Mouse (Mus musculus) midbrain, embryonic 12.5 days (tissue): ENCODE results near the gene Ccdc90b. TPM values are rescaled to one million over a fixed set of nuclear protein-coding genes. Genes with fewer than 3 reads are reported as not detected.
A peak's percentile ranks its signal among the peaks of the same experiment; 100 is the strongest.

Experiments
- ATAC-seq: fragments of 200-750 bp; cut with Nextera tagmentation; 2 replicates; pipeline ENCODE4 v1.8.0; 2017; ENCODE audit warnings: low read depth, moderate TSS enrichment, moderate library complexity; ENCODE audit not compliant: low FRiP score
- H3K27ac ChIP-seq: fragments of 300-500 bp; sonication (generic); replicated peaks from 2 replicates; pipeline ENCODE4 v1.5.1; 2016; ENCODE audit warnings: mild to moderate bottlenecking
- H3K27me3 ChIP-seq: fragments of 300-500 bp; sonication (generic); 2 replicates; pipeline ENCODE4 v1.6.1; 2016; ENCODE audit warnings: mild to moderate bottlenecking
- H3K36me3 ChIP-seq: fragments of 300-500 bp; sonication (generic); 2 replicates; pipeline ENCODE4 v1.6.1; 2016
- H3K4me1 ChIP-seq: fragments of 300-500 bp; sonication (generic); 2 replicates; pipeline ENCODE4 v1.6.1; 2016
- H3K4me2 ChIP-seq: fragments of 300-500 bp; sonication (generic); replicated peaks from 2 replicates; pipeline ENCODE4 v1.6.1; 2016; ENCODE audit warnings: mild to moderate bottlenecking, moderate library complexity
- H3K4me3 ChIP-seq: fragments of 300-500 bp; sonication (generic); 2 replicates; pipeline ENCODE4 v1.5.1; 2016; ENCODE audit warnings: mild to moderate bottlenecking
- H3K9ac ChIP-seq: fragments of 300-500 bp; sonication (generic); replicated peaks from 2 replicates; pipeline ENCODE4 v1.6.1; 2016; ENCODE audit warnings: mild to moderate bottlenecking, moderate library complexity
- H3K9me3 ChIP-seq: fragments of 300-500 bp; sonication (generic); 2 replicates; pipeline ENCODE4 v1.6.1; 2016; ENCODE audit warnings: mild to moderate bottlenecking
- WGBS: fragments of 180-500 bp; shearing (Covaris S2); methylation state at CpG from one replicate; pipeline ENCODE4 v1.1.7; 2016; 5-methylcytosine and 5-hydroxymethylcytosine counted together
- polyA plus RNA-seq: library from polyadenylated mRNA; unstranded; fragments of >200 nt; fragmentation: Nextera tagmentation; extraction: Ambion mirVana; gene quantifications from 2 replicates; pipeline ENCODE4 v1.2.1, GENCODE M21; 2016

Gene Ccdc90b
- polyA plus RNA-seq: 83.8 and 84.4 TPM in 2 replicates

- H3K9me3 ChIP-seq: no peaks in the 10 kb centered on the region
- H3K4me2 ChIP-seq: peak within 1 kb of the TSS; percentile 65
- H3K4me3 ChIP-seq: peak within 1 kb of the TSS; percentile 83
- H3K27me3 ChIP-seq: no peaks in the 10 kb centered on the region
- ATAC-seq: peak; percentile 98
- under 1% methylated on average over 60 of the region's 60 CpGs for WGBS
- H3K36me3 ChIP-seq: no peaks in the 10 kb centered on the region
- H3K27ac ChIP-seq: peak within 1 kb of the TSS; percentile 92
- peaks cover 8% of the 10 kb centered on the region for H3K4me1 ChIP-seq
- H3K9ac ChIP-seq: peak within 1 kb of the TSS; percentile 76
Observed at GRCm38 (mm10) chr7:92560986-92561876, at the start of gene Ccdc90b. TSS of gene Ccdc90b (plus strand) at chr7:92561149.

GRCm38 (mm10) chr7:92520397-92520796 lies 40.6 kb upstream of the Ccdc90b start:
- no peak for ATAC-seq
- Histone ChIP-seq H3K27ac (no peak overlapping the region), H3K4me1 (no peaks in the 10 kb centered on the region), H3K36me3 (no peaks in the 10 kb centered on the region), H3K27me3 (no peaks in the 10 kb centered on the region), H3K4me3 (no peak overlapping the region), H3K9me3 (no peaks in the 10 kb centered on the region), H3K4me2 (no peak overlapping the region), H3K9ac (no peak overlapping the region)
- WGBS: 77% methylated on average over 3 of the region's 3 CpGs

- Histone ChIP-seq H3K4me1 (no peaks in the 10 kb centered on the region), H3K4me3 (no peak overlapping the region), H3K36me3 (no peaks in the 10 kb centered on the region), H3K9me3 (no peaks in the 10 kb centered on the region), H3K27me3 (no peaks in the 10 kb centered on the region), H3K27ac (no peak overlapping the region), H3K4me2 (no peak overlapping the region), H3K9ac (no peak overlapping the region)
- WGBS: 27% methylated on average over 4 of the region's 4 CpGs
- no peak for ATAC-seq
Observed at GRCm38 (mm10) chr7:92520820-92521219, 40.1 kb upstream of the Ccdc90b start.

- 84% methylated on average over 4 of the region's 4 CpGs for WGBS
- Histone ChIP-seq H3K36me3 (no peaks in the 10 kb centered on the region), H3K9ac (no peak overlapping the region), H3K27ac (no peak overlapping the region), H3K9me3 (no peaks in the 10 kb centered on the region), H3K4me1 (no peaks in the 10 kb centered on the region), H3K4me2 (no peak overlapping the region), H3K27me3 (no peaks in the 10 kb centered on the region), H3K4me3 (no peak overlapping the region)
- ATAC-seq: no peak
Observed at GRCm38 (mm10) chr7:92529245-92529644, 31.7 kb upstream of the Ccdc90b start.

GRCm38 (mm10) chr7:92532351-92533036 lies 28.5 kb upstream of the Ccdc90b start:
- ATAC-seq: peak; percentile 79
- H3K27ac ChIP-seq: peak overlapping the region; percentile 69
- no peaks in the 10 kb centered on the region for H3K4me1 ChIP-seq
- 56% methylated on average over 6 of the region's 6 CpGs for WGBS
- no peak overlapping the region for H3K4me3 ChIP-seq
- no peaks in the 10 kb centered on the region for H3K27me3 ChIP-seq
- no peaks in the 10 kb centered on the region for H3K36me3 ChIP-seq
- no peaks in the 10 kb centered on the region for H3K9me3 ChIP-seq
- H3K9ac ChIP-seq: no peak overlapping the region
- no peak overlapping the region for H3K4me2 ChIP-seq

- Histone ChIP-seq H3K4me2 (no peak overlapping the region), H3K4me1 (no peaks in the 10 kb centered on the region), H3K9ac (no peak overlapping the region), H3K27ac (no peak overlapping the region), H3K36me3 (no peaks in the 10 kb centered on the region), H3K4me3 (no peak overlapping the region), H3K27me3 (no peaks in the 10 kb centered on the region), H3K9me3 (no peaks in the 10 kb centered on the region)
- 73% methylated on average over 2 of the region's 2 CpGs for WGBS
- no peak for ATAC-seq
Observed at GRCm38 (mm10) chr7:92546763-92547162, 14.2 kb upstream of the Ccdc90b start.

- Histone ChIP-seq H3K27me3 (no peaks in the 10 kb centered on the region), H3K4me1 (no peaks in the 10 kb centered on the region), H3K27ac (no peak overlapping the region), H3K9ac (no peak overlapping the region), H3K9me3 (no peaks in the 10 kb centered on the region), H3K36me3 (no peaks in the 10 kb centered on the region), H3K4me2 (no peak overlapping the region), H3K4me3 (no peak overlapping the region)
- WGBS: 89% methylated on average over 6 of the region's 6 CpGs
- peak; percentile 41; the same call in 1 of the 2 replicates for ATAC-seq
Observed at GRCm38 (mm10) chr7:92550248-92550989, 10.5 kb upstream of the Ccdc90b start.

- ATAC-seq: peak; percentile 70
- Histone ChIP-seq H3K27ac (no peak overlapping the region), H3K27me3 (no peaks in the 10 kb centered on the region), H3K36me3 (no peaks in the 10 kb centered on the region), H3K9me3 (no peaks in the 10 kb centered on the region), H3K4me1 (no peaks in the 10 kb centered on the region), H3K9ac (no peak overlapping the region), H3K4me3 (no peak overlapping the region), H3K4me2 (no peak overlapping the region)
- WGBS: 54% methylated on average over 4 of the region's 4 CpGs
Observed at GRCm38 (mm10) chr7:92550990-92551392, 10.0 kb upstream of the Ccdc90b start.

- WGBS: 83% methylated on average over 2 of the region's 2 CpGs
- no peaks in the 10 kb centered on the region for H3K9me3 ChIP-seq
- no peak overlapping the region for H3K27ac ChIP-seq
- H3K4me1 ChIP-seq: peaks cover 8% of the 10 kb centered on the region
- H3K27me3 ChIP-seq: no peaks in the 10 kb centered on the region
- no peak overlapping the region for H3K9ac ChIP-seq
- ATAC-seq: no peak
- no peak overlapping the region for H3K4me3 ChIP-seq
- no peak overlapping the region for H3K4me2 ChIP-seq
- no peaks in the 10 kb centered on the region for H3K36me3 ChIP-seq
Observed at GRCm38 (mm10) chr7:92558744-92559143, 2.2 kb upstream of the Ccdc90b start.

GRCm38 (mm10) chr7:92566775-92567174 lies 5.8 kb downstream of the Ccdc90b start:
- Histone ChIP-seq H3K36me3 (peaks cover 12% of the 10 kb centered on the region), H3K9me3 (no peaks in the 10 kb centered on the region), H3K4me2 (no peak overlapping the region), H3K9ac (no peak overlapping the region), H3K27me3 (no peaks in the 10 kb centered on the region), H3K4me3 (no peak overlapping the region), H3K27ac (no peak overlapping the region), H3K4me1 (peaks cover 5% of the 10 kb centered on the region)
- 100% methylated on average over 1 of the region's 1 CpGs for WGBS
- ATAC-seq: no peak

- no peaks in the 10 kb centered on the region for H3K9me3 ChIP-seq
- no peak overlapping the region for H3K4me3 ChIP-seq
- H3K27me3 ChIP-seq: no peaks in the 10 kb centered on the region
- no peaks in the 10 kb centered on the region for H3K4me1 ChIP-seq
- 88% methylated on average over 5 of the region's 5 CpGs for WGBS
- H3K36me3 ChIP-seq: peaks cover 32% of the 10 kb centered on the region
- ATAC-seq: no peak
- no peak overlapping the region for H3K4me2 ChIP-seq
- H3K9ac ChIP-seq: no peak overlapping the region
- H3K27ac ChIP-seq: no peak overlapping the region
Observed at GRCm38 (mm10) chr7:92580491-92581207, 19.7 kb downstream of the Ccdc90b start.
